Mouse (Mus musculus): Measurements from ENCODE around the gene Prdx1.
"Not testable (repeated sequence)": the region's sequence is repeated elsewhere in the genome, so short reads cannot be mapped to it uniquely, and the experiment has no call there.

Prdx1 gene

GRCm38 (mm10) chr4:116685402-116686061 is at the start of gene Prdx1:
Gene Prdx1 (plus strand): TSS chr4:116685544.
- in situ Hi-C loops (cut with MboI; ENCODE audit: low pct_unique_long_range_greater_than_20kb in 1 of 2, low sequenced_read_pairs in 2 of 2, unreplicated experiment in 1 of 2), result no loop called here

DNA sequence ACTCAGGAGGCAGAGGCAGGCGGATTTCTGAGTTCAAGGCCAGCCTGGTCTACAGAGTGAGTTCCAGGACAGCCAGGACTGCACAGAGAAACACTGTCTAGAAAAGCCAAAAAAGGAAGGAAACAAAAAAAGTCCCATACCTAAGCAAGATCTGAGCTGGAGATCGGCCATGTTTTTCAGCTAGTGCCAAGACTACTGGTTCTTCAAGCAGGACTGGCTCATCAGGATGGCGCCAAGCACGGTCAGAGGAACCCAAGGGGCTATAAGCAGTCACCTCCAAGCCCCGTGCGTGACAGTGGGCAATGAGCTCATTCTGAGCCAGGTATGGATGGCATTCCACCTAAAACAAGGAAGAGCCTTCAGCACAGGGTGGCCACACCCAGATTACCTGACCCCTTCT is 46.5 kb upstream of the Prdx1 start:
- in situ Hi-C loops (cut with MboI; ENCODE audit: low pct_unique_long_range_greater_than_20kb in 1 of 2, low sequenced_read_pairs in 2 of 2, unreplicated experiment in 1 of 2), result no loop called here

- in situ Hi-C loops (cut with MboI; ENCODE audit: low pct_unique_long_range_greater_than_20kb in 1 of 2, low sequenced_read_pairs in 2 of 2, unreplicated experiment in 1 of 2), result no loop called here
Observed at GRCm38 (mm10) chr4:116642071-116642470, 43.3 kb upstream of the Prdx1 start.

- in situ Hi-C loops (cut with MboI; ENCODE audit: low pct_unique_long_range_greater_than_20kb in 1 of 2, low sequenced_read_pairs in 2 of 2, unreplicated experiment in 1 of 2), result no loop called here
Observed at GRCm38 (mm10) chr4:116644326-116644725, 41.0 kb upstream of the Prdx1 start.

GRCm38 (mm10) chr4:116645624-116646023 is 39.7 kb upstream of the Prdx1 start:
- in situ Hi-C loops (cut with MboI; ENCODE audit: low pct_unique_long_range_greater_than_20kb in 1 of 2, low sequenced_read_pairs in 2 of 2, unreplicated experiment in 1 of 2), result no loop called here

DNA sequence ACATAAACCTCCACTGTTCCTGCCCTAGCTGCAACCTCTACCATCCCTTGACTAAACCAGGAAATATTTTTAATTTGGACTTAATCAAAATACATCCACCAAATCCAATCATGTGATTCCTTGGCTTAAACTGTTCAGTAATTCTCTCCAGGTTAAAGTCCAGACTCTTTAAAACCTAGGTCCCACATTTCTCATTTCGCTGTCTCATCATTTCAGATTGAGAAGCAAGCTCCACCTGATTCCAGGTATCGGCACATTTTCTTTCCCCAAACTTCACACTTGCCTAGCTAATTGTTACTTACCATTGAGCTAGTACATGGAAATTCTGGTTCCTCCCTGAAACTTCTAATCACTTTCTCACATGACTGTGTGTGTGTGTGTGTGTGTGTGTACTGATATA is 35.9 kb upstream of the Prdx1 start:
- in situ Hi-C loops (cut with MboI; ENCODE audit: low pct_unique_long_range_greater_than_20kb in 1 of 2, low sequenced_read_pairs in 2 of 2, unreplicated experiment in 1 of 2), result no loop called here

- in situ Hi-C loops (cut with MboI; ENCODE audit: low pct_unique_long_range_greater_than_20kb in 1 of 2, low sequenced_read_pairs in 2 of 2, unreplicated experiment in 1 of 2), result no loop called here
Observed at GRCm38 (mm10) chr4:116650365-116650764, 35.0 kb upstream of the Prdx1 start.

DNA sequence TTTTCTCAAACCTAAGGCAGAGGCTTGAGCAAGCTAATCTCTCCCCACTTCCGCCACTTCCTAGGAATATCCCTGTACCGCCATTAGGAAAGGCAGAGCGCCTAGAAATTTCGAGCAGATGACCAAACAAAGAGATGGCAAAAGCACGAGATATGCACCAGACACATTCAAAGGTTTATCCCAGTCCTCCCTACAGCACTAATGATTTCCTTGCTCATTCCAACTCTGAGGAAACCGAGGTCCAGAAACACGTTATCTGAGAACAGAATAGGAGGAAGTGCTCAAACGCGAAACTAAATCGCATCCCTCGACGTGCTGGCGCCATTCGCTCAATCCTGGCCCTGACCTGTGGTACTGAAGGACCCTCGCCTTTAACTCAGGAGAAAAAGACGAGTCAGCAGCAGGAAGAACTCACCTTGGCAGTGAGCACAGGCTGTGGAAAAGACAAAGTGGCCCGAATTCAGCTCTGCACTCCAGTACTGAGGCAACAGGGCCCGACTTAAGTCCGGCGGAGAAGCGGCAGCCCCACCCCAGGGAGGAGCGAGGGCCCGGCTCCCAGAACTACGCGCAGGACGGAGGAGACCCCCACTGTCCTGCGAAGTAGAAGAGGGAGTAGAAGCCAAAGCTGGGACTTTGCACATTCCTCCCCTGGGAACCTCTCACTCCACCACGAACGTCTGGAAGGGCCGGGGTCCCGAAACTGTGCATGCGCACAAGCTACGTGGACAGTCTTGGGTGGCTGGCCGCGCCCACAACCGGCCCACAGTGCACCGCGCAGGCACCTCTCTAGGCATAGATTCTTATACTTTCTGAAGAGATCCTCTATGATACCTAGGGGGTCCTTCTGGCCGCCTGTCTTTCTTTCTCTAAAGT is 34.2 kb upstream of the Prdx1 start, which contains the start of gene Akr1a1:
Akr1a1 (minus strand) TSS at position 757 of the 873 bp plus-strand sequence.
- in situ Hi-C loops (cut with MboI; ENCODE audit: low pct_unique_long_range_greater_than_20kb in 1 of 2, low sequenced_read_pairs in 2 of 2, unreplicated experiment in 1 of 2), result no loop called here

DNA sequence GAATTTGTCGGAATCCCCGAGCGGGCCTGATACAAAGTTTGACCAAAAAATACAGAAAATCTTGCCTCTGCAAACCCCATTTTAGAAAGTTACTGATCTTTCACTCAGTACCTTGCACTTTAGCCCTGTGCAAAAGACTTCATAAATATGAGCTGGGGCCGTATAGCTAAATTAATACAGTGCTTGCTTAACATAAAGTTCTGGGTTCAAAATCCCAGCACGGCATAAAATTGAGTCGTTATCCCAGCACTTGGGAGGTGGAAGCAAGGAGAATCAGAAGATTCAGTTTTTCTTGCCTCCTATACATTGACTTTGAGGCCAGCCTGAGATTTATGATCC is 33.6 kb upstream of the Prdx1 start:
- in situ Hi-C loops (cut with MboI; ENCODE audit: low pct_unique_long_range_greater_than_20kb in 1 of 2, low sequenced_read_pairs in 2 of 2, unreplicated experiment in 1 of 2), result no loop called here

- in situ Hi-C loops (cut with MboI; ENCODE audit: low pct_unique_long_range_greater_than_20kb in 1 of 2, low sequenced_read_pairs in 2 of 2, unreplicated experiment in 1 of 2), result no loop called here
Observed at GRCm38 (mm10) chr4:116653228-116653627, 32.1 kb upstream of the Prdx1 start.

- in situ Hi-C loops (cut with MboI; ENCODE audit: low pct_unique_long_range_greater_than_20kb in 1 of 2, low sequenced_read_pairs in 2 of 2, unreplicated experiment in 1 of 2), result no loop called here
Observed at GRCm38 (mm10) chr4:116655100-116655499, 30.2 kb upstream of the Prdx1 start.

- in situ Hi-C loops (cut with MboI; ENCODE audit: low pct_unique_long_range_greater_than_20kb in 1 of 2, low sequenced_read_pairs in 2 of 2, unreplicated experiment in 1 of 2), result no loop called here
Observed at GRCm38 (mm10) chr4:116655658-116656057, 29.7 kb upstream of the Prdx1 start.

GRCm38 (mm10) chr4:116657971-116658370 is 27.4 kb upstream of the Prdx1 start:
- in situ Hi-C loops (cut with MboI; ENCODE audit: low pct_unique_long_range_greater_than_20kb in 1 of 2, low sequenced_read_pairs in 2 of 2, unreplicated experiment in 1 of 2), result no loop called here

DNA sequence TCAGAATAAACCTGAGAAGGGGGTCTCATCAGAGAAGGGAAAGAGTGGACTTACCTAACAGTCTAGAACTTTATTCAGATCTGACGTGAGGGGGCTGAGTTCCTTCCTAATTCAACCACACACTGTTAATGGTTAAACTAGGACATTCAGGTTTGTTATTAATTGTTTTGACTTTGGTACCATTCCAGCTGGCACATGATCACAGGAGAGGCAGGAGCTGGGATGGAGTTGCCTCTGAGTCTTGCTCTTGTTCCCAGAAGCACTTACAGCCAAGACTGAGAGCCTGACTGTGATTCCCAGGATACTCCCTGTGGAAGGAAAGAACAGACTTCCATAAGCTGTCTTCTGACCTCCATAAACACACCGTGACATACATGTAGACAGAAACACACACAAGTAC is 25.9 kb upstream of the Prdx1 start:
- in situ Hi-C loops (cut with MboI; ENCODE audit: low pct_unique_long_range_greater_than_20kb in 1 of 2, low sequenced_read_pairs in 2 of 2, unreplicated experiment in 1 of 2), result no loop called here

- in situ Hi-C loops (cut with MboI; ENCODE audit: low pct_unique_long_range_greater_than_20kb in 1 of 2, low sequenced_read_pairs in 2 of 2, unreplicated experiment in 1 of 2), result not testable (repeated sequence)
Observed at GRCm38 (mm10) chr4:116659916-116660315, 25.4 kb upstream of the Prdx1 start.

- in situ Hi-C loops (cut with MboI; ENCODE audit: low pct_unique_long_range_greater_than_20kb in 1 of 2, low sequenced_read_pairs in 2 of 2, unreplicated experiment in 1 of 2), result no loop called here
Observed at GRCm38 (mm10) chr4:116660829-116661228, 24.5 kb upstream of the Prdx1 start.

- in situ Hi-C loops (cut with MboI; ENCODE audit: low pct_unique_long_range_greater_than_20kb in 1 of 2, low sequenced_read_pairs in 2 of 2, unreplicated experiment in 1 of 2), result no loop called here
Observed at GRCm38 (mm10) chr4:116661998-116662397, 23.3 kb upstream of the Prdx1 start.

GRCm38 (mm10) chr4:116666625-116667024 is 18.7 kb upstream of the Prdx1 start:
- in situ Hi-C loops (cut with MboI; ENCODE audit: low pct_unique_long_range_greater_than_20kb in 1 of 2, low sequenced_read_pairs in 2 of 2, unreplicated experiment in 1 of 2), result no loop called here

- in situ Hi-C loops (cut with MboI; ENCODE audit: low pct_unique_long_range_greater_than_20kb in 1 of 2, low sequenced_read_pairs in 2 of 2, unreplicated experiment in 1 of 2), result no loop called here
Observed at GRCm38 (mm10) chr4:116668145-116668544, 17.2 kb upstream of the Prdx1 start.

DNA sequence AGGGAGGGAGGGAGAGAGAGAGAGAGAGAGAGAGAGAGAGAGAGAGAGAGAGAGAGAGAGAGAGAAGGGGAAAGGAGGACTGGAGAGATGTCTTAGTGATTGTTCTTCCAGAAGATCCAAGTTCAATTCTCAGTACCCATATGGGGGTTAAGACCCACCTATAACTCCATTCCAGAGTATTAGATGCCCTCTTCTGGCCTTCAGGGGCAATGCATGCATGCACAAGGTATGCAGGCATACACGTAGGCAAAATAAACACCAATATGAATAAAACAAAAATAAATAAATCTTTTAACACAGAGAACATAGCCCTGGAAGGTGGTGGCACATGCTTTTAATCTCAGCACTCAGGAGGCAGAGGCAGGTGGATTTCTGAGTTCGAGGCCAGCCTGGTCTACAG is 16.1 kb upstream of the Prdx1 start:
- in situ Hi-C loops (cut with MboI; ENCODE audit: low pct_unique_long_range_greater_than_20kb in 1 of 2, low sequenced_read_pairs in 2 of 2, unreplicated experiment in 1 of 2), result no loop called here
